Mouse (Mus musculus): ENCODE results near the gene Uso1.

Gene Uso1

DNA sequence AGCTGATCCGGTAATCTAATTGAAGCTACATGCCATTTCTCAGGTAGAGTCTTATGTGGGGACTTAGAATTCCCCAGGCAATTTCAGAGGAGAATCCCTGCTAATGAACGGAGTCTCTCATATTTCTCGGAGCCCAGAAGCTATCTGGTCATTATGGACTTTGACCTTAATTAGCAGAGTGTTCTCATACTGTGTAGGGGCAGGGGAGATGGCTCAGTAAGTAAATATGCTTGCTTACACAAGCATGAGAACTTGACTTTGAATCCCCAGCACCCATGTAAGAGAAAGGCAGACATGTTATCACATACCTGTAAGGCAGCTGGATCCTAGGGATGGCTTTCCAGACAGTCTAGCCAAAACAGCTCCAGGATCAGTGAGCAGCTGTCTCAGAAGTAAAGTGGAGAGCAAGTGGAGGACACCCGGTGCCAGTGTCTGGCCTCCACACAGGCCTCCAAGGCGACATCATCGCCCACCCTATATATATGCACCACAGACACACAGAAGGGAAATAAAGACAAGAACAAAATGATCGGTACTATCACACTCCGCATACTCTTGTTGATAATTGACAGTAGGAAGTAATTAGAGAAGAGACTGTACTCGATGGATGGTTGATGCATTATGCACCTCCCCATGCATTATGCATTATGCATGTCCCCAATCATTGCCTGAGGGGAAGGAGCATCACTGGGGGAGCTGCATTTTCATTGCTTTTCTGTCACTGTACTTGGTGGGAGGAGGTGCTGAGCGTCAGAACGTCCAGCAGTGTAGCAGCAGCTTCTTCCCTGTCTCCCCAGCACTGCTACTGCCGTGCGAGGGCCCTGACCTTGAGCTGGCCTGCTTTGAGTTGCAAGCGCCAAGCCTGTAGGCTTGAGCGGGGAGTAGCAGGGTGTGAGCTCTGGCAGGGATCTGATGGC lies 59.4 kb downstream of the Uso1 start:
- no peak for DNase-seq (ENCODE audit: low spot score)

- no peak for DNase-seq (ENCODE audit: low spot score)
These were observed 60.5 kb downstream of the Uso1 start for GRCm38 (mm10) chr5:92198266-92198665.

- DNase-seq (ENCODE audit: low spot score), result no peak
These were observed 66.7 kb downstream of the Uso1 start for GRCm38 (mm10) chr5:92204162-92205036.

GRCm38 (mm10) chr5:92205184-92205583 lies 67.4 kb downstream of the Uso1 start:
- DNase-seq (ENCODE audit: low spot score), result no peak

DNA sequence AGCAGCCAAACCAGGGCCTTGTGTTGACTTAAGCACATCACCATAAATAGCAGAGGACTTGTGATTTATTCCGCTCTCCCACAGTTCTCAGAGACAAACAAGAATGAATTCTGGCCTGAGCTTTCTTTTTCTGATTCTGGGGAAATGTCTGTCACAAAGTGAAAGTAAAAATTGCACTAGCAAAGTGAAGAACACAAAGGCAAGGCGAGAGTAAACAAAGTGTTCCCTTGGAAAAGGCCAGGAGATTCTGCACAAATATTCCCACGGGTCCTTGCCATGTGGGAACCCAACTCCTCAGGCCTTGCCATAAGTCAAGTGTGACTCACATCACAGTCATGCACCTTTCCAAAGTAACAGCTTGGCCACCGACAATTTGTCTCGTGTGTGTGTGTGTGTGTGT lies 68.0 kb downstream of the Uso1 start:
- no peak for DNase-seq (ENCODE audit: low spot score)

- DNase-seq (ENCODE audit: low spot score), result no peak
These were observed 68.4 kb downstream of the Uso1 start for GRCm38 (mm10) chr5:92206121-92206520.

DNA sequence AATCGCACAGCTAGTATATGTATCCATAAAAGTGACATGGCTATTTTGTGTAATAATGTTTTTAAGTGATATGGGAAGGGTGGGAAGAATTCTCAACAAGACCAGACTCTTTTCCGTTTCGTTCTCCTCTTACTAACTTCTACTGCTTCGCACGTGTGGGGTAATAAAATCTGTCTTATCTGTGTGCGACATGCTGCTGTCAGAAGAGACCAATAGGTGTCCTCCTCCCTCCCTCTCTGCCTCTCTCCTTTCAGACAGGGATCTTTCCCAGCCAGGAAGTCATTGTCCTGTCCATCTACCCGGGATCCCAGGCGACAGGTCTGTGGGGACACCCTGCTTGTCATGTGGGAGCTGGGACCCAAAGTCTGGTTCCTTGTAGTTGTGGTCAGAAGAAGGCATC lies 72.5 kb downstream of the Uso1 start:
- DNase-seq (ENCODE audit: low spot score), result no peak

DNA sequence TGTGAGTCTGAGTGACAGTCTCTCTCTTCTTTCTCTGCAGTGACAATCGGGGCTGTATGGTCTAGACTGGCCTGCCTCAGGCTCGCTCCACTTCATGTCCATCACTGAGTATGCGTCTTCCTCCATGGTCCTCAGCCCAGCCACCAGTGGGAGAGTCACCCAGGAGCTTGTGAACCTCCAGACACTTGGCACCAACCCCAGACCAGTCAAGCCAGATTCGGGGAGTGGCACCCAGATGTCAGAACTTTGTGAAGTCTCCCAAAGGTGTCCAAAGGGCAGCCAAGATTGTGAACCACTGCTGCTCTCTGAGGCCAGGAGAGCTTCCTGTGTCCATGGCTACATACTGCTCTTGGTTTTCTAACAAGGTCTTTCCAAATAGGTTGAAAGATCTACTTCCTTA lies 74.5 kb downstream of the Uso1 start:
- DNase-seq (ENCODE audit: low spot score), result no peak

GRCm38 (mm10) chr5:92215308-92215707 lies 77.6 kb downstream of the Uso1 start, which contains the start of gene U90926:
TSS of gene U90926 (minus strand) at chr5:92215408.
- DNase-seq (ENCODE audit: low spot score), result no peak

DNA sequence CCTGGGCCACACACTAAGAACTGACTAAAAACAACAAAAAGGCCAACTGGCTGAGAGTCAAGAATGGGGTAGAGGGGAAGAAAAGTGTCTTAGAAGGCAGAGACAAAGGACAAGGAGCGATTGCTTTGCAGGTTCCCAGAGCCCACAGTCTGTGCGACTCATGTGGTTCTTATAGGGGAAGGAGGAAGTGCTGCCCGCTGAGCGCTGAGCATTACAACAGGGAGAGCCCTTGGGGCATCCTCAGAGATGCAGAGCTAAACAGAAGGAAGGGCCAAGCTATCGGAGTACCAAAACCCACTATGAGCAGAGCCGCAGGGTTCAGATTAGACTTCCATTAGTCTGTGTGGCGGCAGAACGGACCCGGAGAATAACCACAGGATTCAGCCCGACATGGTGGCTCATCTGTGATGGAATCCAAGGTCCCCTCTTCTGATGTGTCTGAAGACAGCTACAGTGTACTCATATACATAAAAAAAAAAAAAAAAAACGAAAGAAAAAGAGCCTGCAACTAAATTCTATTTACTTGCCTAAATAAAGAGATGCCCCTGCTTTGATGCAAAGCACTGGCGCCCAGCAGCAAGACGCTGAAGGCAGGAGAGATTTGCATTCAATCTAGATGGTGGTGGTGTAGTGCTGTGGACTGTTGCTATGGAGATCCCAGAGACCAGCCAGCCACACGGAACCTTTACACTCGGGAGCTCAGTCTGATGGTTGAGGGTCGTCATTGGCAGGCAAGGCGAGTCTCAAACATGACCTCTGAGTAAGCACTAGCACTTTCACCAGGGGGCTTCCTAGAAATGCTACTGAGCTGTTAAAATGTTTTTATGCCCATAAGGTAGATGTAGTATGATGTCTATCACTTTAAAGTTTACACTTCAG lies 81.4 kb downstream of the Uso1 start:
- DNase-seq (ENCODE audit: low spot score), result no peak

DNA sequence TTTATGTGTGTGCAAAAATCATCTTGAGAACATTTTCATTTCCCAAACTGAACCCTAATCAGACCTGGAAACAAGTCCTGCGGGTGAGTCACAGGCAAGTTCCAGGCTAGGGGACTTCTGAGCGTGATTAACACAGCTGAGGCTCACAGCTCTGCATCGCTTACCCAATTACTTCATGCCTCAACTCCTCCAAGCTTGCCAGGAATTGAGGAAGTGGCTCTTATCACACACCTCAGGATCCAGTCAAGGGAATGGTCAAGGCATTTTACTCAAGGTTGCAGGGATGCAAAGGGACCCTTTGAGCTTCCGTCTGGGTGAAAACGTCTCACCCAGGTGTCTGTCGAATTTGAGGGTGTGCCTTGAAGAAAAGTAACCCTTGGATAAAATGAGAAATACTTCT lies 82.1 kb downstream of the Uso1 start:
- DNase-seq (ENCODE audit: low spot score), result no peak

- DNase-seq (ENCODE audit: low spot score), result no peak
These were observed 82.7 kb downstream of the Uso1 start for GRCm38 (mm10) chr5:92220287-92220902.

- DNase-seq (ENCODE audit: low spot score), result no peak
These were observed 90.0 kb downstream of the Uso1 start for GRCm38 (mm10) chr5:92227782-92228181.

- peak; percentile 41 for DNase-seq (ENCODE audit: low spot score)
These were observed 91.0 kb downstream of the Uso1 start for GRCm38 (mm10) chr5:92228776-92229175.

GRCm38 (mm10) chr5:92229514-92229913 lies 91.8 kb downstream of the Uso1 start:
- DNase-seq (ENCODE audit: low spot score), result no peak

DNA sequence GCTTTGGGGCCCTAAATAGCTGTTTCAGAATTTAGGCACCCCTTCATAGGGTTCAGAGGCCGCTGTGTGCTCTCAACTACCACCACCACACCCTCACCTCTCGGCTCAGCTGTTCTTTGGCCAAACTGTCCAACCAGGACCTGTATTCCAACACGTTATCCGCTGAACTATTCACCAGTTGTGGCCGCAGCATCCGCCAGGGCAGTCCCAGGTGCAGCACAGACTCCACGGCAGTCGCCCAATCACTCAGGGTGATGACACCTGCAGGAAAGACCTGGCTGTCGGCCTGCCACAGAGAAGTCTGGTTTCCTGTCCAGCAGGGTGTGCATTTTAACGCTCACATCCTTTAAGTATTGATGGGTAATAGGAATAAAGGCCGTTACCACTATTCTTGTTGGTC lies 92.6 kb downstream of the Uso1 start:
- no peak for DNase-seq (ENCODE audit: low spot score)

DNA sequence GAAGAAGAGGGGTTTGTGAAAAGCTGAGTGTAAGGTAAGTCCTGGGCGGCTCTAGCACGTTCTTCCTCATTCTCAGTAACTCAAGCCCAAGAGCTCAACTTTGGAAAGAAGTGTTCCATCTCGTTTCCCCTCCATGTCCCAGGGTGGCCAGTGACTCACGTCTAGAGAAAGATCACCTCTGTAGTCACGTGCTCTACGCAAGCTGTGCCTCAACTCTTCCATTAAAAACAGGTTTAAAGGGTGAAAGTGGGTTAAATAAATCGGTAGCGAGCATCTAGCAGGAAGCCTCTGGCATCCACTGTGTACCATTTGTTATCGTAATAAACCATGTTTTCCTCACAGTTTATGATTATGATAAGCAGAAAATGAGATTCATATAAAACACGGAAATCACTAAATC lies 94.1 kb downstream of the Uso1 start:
- DNase-seq (ENCODE audit: low spot score), result no peak

DNA sequence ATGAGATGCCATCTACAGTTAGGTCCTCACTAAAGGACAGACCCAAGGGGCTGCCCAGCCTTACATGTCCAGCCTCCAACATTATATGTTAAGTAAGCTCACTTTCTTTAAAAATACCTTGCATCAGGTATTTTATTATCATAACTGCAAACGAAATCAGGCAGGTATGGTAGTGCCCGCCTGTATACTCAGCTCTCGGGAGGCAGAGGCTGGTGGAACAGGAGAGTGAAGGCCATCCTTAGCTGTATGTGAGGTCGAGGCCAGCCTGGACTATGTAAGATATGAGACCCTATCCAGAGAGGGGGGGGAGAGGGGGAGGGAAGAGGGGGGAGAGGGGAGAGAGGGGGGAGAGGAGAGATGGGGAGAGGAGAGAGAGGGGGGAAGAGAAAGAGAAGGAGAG lies 95.6 kb downstream of the Uso1 start:
- DNase-seq (ENCODE audit: low spot score), result no peak

DNA sequence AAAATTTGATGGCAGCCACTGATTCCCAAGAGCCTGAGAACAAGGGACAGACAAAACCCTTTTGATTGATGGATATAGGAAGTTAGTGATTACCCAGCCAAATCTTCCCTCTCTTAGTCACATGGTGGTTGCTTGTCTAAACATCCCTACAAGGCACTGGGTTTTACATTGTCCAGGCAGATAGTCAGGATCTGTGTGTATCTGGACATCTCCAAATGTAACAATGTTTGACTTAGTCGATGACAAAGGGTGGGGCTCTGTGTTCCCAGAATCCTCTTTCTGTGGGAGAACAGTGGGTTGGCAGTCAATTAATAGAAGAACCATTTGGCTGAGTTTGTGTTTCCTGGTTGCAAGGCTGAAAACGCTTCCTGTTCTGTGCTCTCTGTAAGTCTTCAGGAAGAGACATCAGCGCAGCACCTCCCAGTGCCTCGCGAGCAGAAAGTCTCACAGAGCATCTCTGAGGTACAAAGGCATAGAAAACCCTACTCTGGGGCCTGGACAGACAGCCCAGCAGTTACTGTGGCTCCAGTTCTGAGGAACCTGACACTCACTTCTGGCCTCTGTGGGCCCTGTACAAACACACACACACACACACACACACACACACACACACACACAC lies 97.3 kb downstream of the Uso1 start:
- no peak for DNase-seq (ENCODE audit: low spot score)

GRCm38 (mm10) chr5:92239333-92240232 lies 101.8 kb downstream of the Uso1 start:
- peak; percentile 84 for DNase-seq (ENCODE audit: low spot score)

All from embryo, embryonic 10 days (tissue).